15 mouse cellular contexts compared by ENCODE assay signal in genomic region chr1:127383071-127383470, GRCm38 (mm10).
"Had no signal": no experiment of that assay in that cellular context is flagged by ENCODE, and none has a peak within 500 bp of the region (broad histone marks: within the 10 kb centered on the region; RNA-seq: fewer than 3 reads in every experiment).

No protein-coding gene starts in this region.

- H3K4me2 ChIP-seq: limb, embryonic 12.5 days; liver, embryonic 13.5 days; lung, embryonic 15.5 days; midbrain, embryonic 15.5 days had no signal

- H3K27ac ChIP-seq: layer of hippocampus, adult 2 months; limb, embryonic 12.5 days; liver, embryonic 13.5 days; lung, embryonic 15.5 days; macrophage; midbrain, embryonic 15.5 days had no signal

- H3K9me3 ChIP-seq: limb, embryonic 12.5 days; liver, embryonic 13.5 days; lung, embryonic 15.5 days; megakaryocyte, embryonic 14.5 days; midbrain, embryonic 15.5 days had no signal

- H3K4me3 ChIP-seq: layer of hippocampus, adult 2 months; limb, embryonic 12.5 days; liver, embryonic 13.5 days; lung, embryonic 15.5 days; megakaryocyte, embryonic 14.5 days; midbrain, embryonic 15.5 days had no signal

- H3K4me1 ChIP-seq: liver, embryonic 13.5 days; lung, embryonic 15.5 days had no signal

- H3K27me3 ChIP-seq: liver, embryonic 13.5 days; lung, embryonic 15.5 days; megakaryocyte, embryonic 14.5 days; midbrain, embryonic 15.5 days had no signal

- ATAC-seq: liver, postnatal 0 days; midbrain, embryonic 15.5 days had no signal

- H3K36me3 ChIP-seq: liver, embryonic 13.5 days; lung, embryonic 15.5 days had no signal

- DNase-seq: kidney, adult 18-20 months; kidney, postnatal 10 days; kidney, postnatal 4 days; liver; liver, embryonic 13.5 days; liver, postnatal 0 days; lung, postnatal 14 days; thymus, adult 18-20 months; thymus, postnatal 14 days had no signal

- H3K9ac ChIP-seq: limb, embryonic 12.5 days; liver, embryonic 13.5 days; liver, postnatal 0 days; lung, embryonic 15.5 days; midbrain, embryonic 15.5 days had no signal
